Mouse (Mus musculus) stomach, postnatal 0 days (tissue): ENCODE results near the gene Bahd1. TPM values are rescaled to one million over a fixed set of nuclear protein-coding genes. Genes with fewer than 3 reads are reported as not detected.

Source experiments
- ATAC-seq: fragments of 200-750 bp; cut with Nextera tagmentation; 2 replicates; pipeline ENCODE4 v1.8.0; 2017; ENCODE audit not compliant: low FRiP score, low TSS enrichment
- DNase-seq: peaks from one replicate; pipeline ENCODE4 v3.0.0-alpha.2; 2016; ENCODE audit warnings: low spot score
- H3K27ac ChIP-seq: fragments of 300-500 bp; sonication (generic); replicated peaks from 2 replicates; pipeline ENCODE4 v1.5.1; 2014; ENCODE audit warnings: mild to moderate bottlenecking, control low read depth
- H3K27me3 ChIP-seq: fragments of 300-500 bp; sonication (generic); 2 replicates; pipeline ENCODE4 v1.6.1; 2014; ENCODE audit warnings: low read length; ENCODE audit not compliant: control insufficient read depth, insufficient read depth
- H3K36me3 ChIP-seq: fragments of 300-500 bp; sonication (generic); 2 replicates; pipeline ENCODE4 v1.6.1; 2014; ENCODE audit warnings: low read length, mixed read lengths; ENCODE audit not compliant: control insufficient read depth, insufficient read depth
- H3K4me1 ChIP-seq: fragments of 300-500 bp; sonication (generic); replicated peaks from 2 replicates; pipeline ENCODE4 v1.6.1; 2014; ENCODE audit warnings: antibody characterized with exemption; ENCODE audit not compliant: control insufficient read depth, insufficient read depth
- H3K4me2 ChIP-seq: fragments of 300-500 bp; sonication (generic); replicated peaks from 2 replicates; pipeline ENCODE4 v1.6.1; 2014; ENCODE audit warnings: low read depth, mild to moderate bottlenecking, control low read depth, moderate library complexity
- H3K4me3 ChIP-seq: fragments of 300-500 bp; sonication (generic); 2 replicates; pipeline ENCODE4 v1.5.1; 2014; ENCODE audit warnings: low read depth, low read length, control low read depth
- H3K9ac ChIP-seq: fragments of 300-500 bp; sonication (generic); 2 replicates; pipeline ENCODE4 v1.6.1; 2014; ENCODE audit warnings: mild to moderate bottlenecking, low read length, control low read depth, mixed read lengths
- H3K9me3 ChIP-seq: fragments of 300-500 bp; sonication (generic); 2 replicates; pipeline ENCODE4 v1.6.1; 2016; ENCODE audit warnings: low read length; ENCODE audit not compliant: control insufficient read depth
- CTCF ChIP-seq: IDR thresholded peaks from 2 replicates; pipeline ENCODE4 v1.5.1; 2016; ENCODE audit warnings: antibody characterized with exemption, low read depth, mild to moderate bottlenecking, moderate library complexity
- EP300 ChIP-seq: optimal IDR thresholded peaks from 2 replicates; pipeline ENCODE3; 2016; ENCODE audit warnings: antibody characterized with exemption
- WGBS: fragments of 180-500 bp; shearing (Covaris S2); extraction: QIAGEN DNeasy Blood & Tissue Kit; methylation state at CpG from one replicate; pipeline ENCODE4 v1.1.7; 2014; 5-methylcytosine and 5-hydroxymethylcytosine counted together
- polyA plus RNA-seq: library from polyadenylated mRNA; unstranded; fragments of >200 nt; fragmentation: Nextera tagmentation; extraction: Ambion mirVana; gene quantifications from 2 replicates; pipeline ENCODE4 v1.2.1, GENCODE M21; 2015

The Bahd1 gene
- 3.7 and 3.8 TPM in 2 replicates for polyA plus RNA-seq

DNA sequence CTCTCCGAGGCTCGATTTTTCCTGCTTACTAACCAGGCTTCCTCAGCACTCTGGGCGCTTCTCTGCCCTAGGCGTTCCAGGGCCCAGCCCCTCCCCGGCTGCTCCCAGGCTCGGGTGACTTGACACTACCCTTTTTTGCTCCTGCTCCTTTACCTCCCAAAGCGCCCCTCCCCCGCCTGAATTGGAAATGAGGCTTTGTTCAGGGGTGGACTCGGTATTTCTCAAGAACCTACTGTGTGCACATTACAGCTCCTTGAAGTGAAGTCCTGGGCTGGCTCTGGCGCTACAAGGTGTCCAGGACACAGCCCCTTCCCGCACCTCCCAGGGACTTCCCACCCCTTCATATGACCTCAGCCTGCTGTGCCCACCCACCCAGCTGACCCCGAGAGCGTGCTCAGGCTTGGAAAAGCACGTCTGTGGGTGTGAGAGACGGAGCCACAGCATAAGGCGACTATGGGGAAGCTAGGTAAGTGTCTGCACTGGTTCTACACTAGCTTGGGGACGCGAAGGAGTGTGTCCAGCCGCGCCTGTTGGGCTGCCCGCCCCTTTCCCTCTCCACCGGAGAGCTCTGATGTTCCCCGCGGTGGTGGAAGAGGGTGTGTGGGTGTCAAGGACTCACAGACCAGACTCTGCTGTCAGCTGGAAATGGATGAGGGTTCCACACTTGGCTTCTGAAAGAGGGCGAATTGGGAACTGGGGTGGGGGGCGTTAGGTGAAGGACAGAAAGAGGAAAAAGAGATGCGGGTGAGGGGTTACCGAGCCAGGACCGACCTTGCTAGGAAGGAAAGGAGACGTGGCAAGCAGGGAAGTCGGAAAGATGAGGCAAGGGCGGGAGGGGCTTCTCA, at the start of gene Bahd1:
Gene Bahd1, plus strand, starts transcription at position 397 of the 845 bp plus-strand sequence.
- no peak for ATAC-seq
- TF ChIP-seq CTCF, result no peak
- no peak for TF ChIP-seq EP300
- 5% methylated on average over 32 of the region's 32 CpGs for WGBS
- Histone ChIP-seq H3K4me3 (peak within 1 kb of the TSS; percentile 83), H3K4me1 (peaks cover 8% of the 10 kb centered on the region; the same call in 1 of the 2 replicates), H3K27ac (no peak within 1 kb of the TSS; the same call in 1 of the 2 replicates), H3K9me3 (no peaks in the 10 kb centered on the region), H3K4me2 (peak within 1 kb of the TSS; percentile 91), H3K27me3 (0 out of 2 replicates have a peak, but pooled peaks cover 2% of the 10 kb centered on the region), H3K36me3 (no peaks in the 10 kb centered on the region), H3K9ac (peak within 1 kb of the TSS; percentile 45; the same call in 1 of the 2 replicates)
- DNase-seq, result peak; percentile 58

DNA sequence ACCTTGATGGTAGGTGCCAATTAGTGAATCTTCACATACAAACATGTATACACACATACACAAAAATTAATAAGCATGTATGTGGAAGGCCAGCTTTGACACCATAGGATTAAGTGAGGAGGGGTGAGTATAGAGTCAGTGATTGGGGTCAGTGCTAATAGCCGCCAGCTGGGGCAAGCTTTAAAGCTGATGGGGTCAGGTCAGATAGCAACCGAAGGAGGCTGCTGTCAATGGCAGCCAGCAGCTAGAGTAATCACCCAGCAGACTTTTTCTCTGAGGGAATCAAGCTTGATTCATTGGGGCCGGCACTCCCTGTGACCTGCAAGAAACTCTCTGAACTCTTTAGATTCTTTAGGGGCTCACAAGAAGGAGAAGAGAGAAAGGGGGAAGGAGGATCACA, 48.4 kb upstream of the Bahd1 start:
- DNase-seq (no peak), ATAC-seq (no peak)
- WGBS, result 26% methylated on average over 3 of the region's 3 CpGs
- no peaks in the 10 kb centered on the region for H3K27me3 ChIP-seq
- H3K9ac ChIP-seq, result no peak overlapping the region
- H3K4me1 ChIP-seq, result no peaks in the 10 kb centered on the region
- H3K4me2 ChIP-seq, result no peak overlapping the region
- H3K4me3 ChIP-seq, result no peak overlapping the region
- TF ChIP-seq EP300 (no peak), CTCF (no peak)
- no peak overlapping the region for H3K27ac ChIP-seq
- no peaks in the 10 kb centered on the region for H3K9me3 ChIP-seq
- no peaks in the 10 kb centered on the region for H3K36me3 ChIP-seq

- no peaks in the 10 kb centered on the region for H3K27me3 ChIP-seq
- H3K27ac ChIP-seq, result peak within 1 kb of the TSS; percentile 65
- no peaks in the 10 kb centered on the region for H3K9me3 ChIP-seq
- no peaks in the 10 kb centered on the region for H3K36me3 ChIP-seq
- TF ChIP-seq CTCF, result no peak
- TF ChIP-seq EP300, result peak; percentile 73
- DNase-seq (peak; percentile 94), ATAC-seq (peak; percentile 99)
- H3K4me3 ChIP-seq, result peak within 1 kb of the TSS; percentile 48
- WGBS, result 2% methylated on average over 34 of the region's 34 CpGs
- no peaks in the 10 kb centered on the region for H3K4me1 ChIP-seq
- peak within 1 kb of the TSS; percentile 64 for H3K9ac ChIP-seq
- H3K4me2 ChIP-seq, result peak within 1 kb of the TSS; percentile 72
Measured at GRCm38 (mm10) chr2:118861454-118862339, 38.5 kb upstream of the Bahd1 start, which contains the start of gene Ivd. TSS of gene Ivd (plus strand) at chr2:118861954.

DNA sequence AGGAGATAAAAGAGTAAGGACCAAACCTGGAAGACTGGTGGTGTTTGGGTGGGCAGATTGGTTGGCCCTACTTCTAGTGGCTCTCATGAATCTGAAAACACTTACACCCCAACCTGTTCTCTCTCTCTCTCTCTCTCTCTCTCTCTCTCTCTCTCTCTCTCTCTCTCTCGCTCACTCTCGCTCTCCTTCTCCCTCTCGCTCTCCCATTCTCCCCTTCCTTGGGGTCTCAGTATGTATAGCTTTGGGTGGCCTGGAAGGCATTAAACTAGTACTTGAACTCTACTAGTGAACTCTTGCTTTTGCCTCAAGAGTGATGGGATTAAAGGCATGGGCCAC, 37.9 kb upstream of the Bahd1 start:
- H3K4me1 ChIP-seq, result no peaks in the 10 kb centered on the region
- peak overlapping the region; percentile 72 for H3K4me2 ChIP-seq
- DNase-seq, result no peak
- WGBS, result 24% methylated on average over 2 of the region's 3 CpGs
- no peaks in the 10 kb centered on the region for H3K9me3 ChIP-seq
- peak overlapping the region; percentile 65 for H3K27ac ChIP-seq
- no peaks in the 10 kb centered on the region for H3K36me3 ChIP-seq
- no peak for TF ChIP-seq CTCF
- TF ChIP-seq EP300, result no peak
- peak overlapping the region; percentile 48 for H3K4me3 ChIP-seq
- peak overlapping the region; percentile 64 for H3K9ac ChIP-seq
- ATAC-seq, result no peak
- no peaks in the 10 kb centered on the region for H3K27me3 ChIP-seq

DNA sequence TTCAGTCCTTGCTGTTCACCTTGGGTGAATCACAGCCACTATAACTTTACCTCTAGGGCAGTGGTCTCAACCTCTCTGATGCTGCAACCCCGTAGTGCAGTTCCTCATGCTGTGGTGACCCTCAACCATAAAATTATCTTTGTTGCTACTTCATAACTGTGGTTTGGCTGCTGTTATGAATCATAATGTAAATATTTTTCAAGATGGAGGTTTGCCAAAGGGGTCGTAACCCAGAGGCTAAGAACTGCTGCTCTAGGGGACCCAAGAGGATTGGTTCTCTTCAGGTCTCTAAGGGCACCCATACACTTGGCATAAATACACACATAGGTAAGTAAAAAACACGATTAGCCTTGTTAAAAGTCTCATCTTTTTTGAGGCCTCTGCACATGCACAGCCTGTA, 29.6 kb upstream of the Bahd1 start:
- Histone ChIP-seq H3K4me1 (no peaks in the 10 kb centered on the region), H3K36me3 (no peaks in the 10 kb centered on the region), H3K4me3 (no peak overlapping the region), H3K9ac (no peak overlapping the region), H3K27ac (no peak overlapping the region), H3K27me3 (no peaks in the 10 kb centered on the region), H3K9me3 (no peaks in the 10 kb centered on the region), H3K4me2 (no peak overlapping the region)
- TF ChIP-seq EP300, result no peak
- TF ChIP-seq CTCF, result no peak
- DNase-seq, result no peak
- no peak for ATAC-seq
- 50% methylated on average over 3 of the region's 3 CpGs for WGBS
